ENCODE assay signal across 1 mouse cellular context in the genomic region with DNA sequence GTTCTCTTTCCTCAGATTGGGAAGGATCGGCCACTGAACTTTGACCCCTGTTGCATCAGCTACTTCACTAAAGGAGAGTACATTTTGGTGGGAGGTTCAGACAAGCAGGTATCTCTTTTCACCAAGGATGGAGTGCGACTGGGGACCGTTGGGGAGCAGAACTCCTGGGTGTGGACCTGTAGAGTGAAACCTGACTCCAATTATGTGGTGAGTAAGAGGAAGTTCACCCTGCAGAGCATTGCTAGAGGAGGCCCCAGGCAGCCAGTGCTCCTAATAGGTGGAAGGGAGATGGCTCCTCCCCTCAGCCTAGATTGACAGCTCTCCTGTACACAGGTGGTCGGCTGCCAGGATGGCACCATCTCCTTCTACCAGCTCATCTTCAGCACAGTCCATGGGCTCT.
TF ChIP-seq lines count a peak whose summit lies in the region.

No protein-coding gene starts in this region.

TF ChIP-seq in CH12.LX, 34 proteins besides CTCF, POLR2A, EP300 and RAD21 (continued from another document):
- TF ChIP-seq ETS1 (conservative IDR thresholded peaks at IDR 0.05; ENCODE audit: low read depth, low read length): no peak
- peak; percentile 83 for TF ChIP-seq TBP (conservative IDR thresholded peaks at IDR 0.05; ENCODE audit: low read depth, low read length)
- no peak for TF ChIP-seq MAFK (IDR thresholded peaks at IDR 0.05; ENCODE audit: insufficient replicate concordance, low read length)
- no peak for TF ChIP-seq USF2 (conservative IDR thresholded peaks at IDR 0.05; ENCODE audit: low read depth, low read length)
- TF ChIP-seq SIN3A (IDR thresholded peaks at IDR 0.05; ENCODE audit: low read length): no peak
- no peak for TF ChIP-seq CHD1 (IDR thresholded peaks at IDR 0.05; ENCODE audit: low read depth, low read length)
- TF ChIP-seq SMC3 (IDR thresholded peaks at IDR 0.05; ENCODE audit: low read depth, low read length): no peak
- TF ChIP-seq ZC3H11A (IDR thresholded peaks at IDR 0.05; ENCODE audit: low read depth, low read length): no peak
- TF ChIP-seq CHD2 (IDR thresholded peaks at IDR 0.05; ENCODE audit: low read length): no peak
- no peak for TF ChIP-seq ZKSCAN1 (IDR thresholded peaks at IDR 0.05; ENCODE audit: borderline replicate concordance, low read depth, low read length)
- no peak for TF ChIP-seq MXI1 (IDR thresholded peaks at IDR 0.05; ENCODE audit: low read depth, low read length)
- peak; percentile 57; the same call in 1 of the 2 replicates for TF ChIP-seq IRF4 (IDR thresholded peaks at IDR 0.05; ENCODE audit: low read depth, low read length)
- TF ChIP-seq MAZ (IDR thresholded peaks at IDR 0.05; ENCODE audit: low read depth, low read length): no peak
- TF ChIP-seq PAX5 (IDR thresholded peaks at IDR 0.05; ENCODE audit: low read length): no peak
- TF ChIP-seq E2F4 (IDR thresholded peaks at IDR 0.05; ENCODE audit: insufficient replicate concordance, low read depth, low read length): no peak
- no peak for TF ChIP-seq RCOR1 (conservative IDR thresholded peaks at IDR 0.05; ENCODE audit: low read depth, low read length)
- TF ChIP-seq BHLHE40 (IDR thresholded peaks at IDR 0.05; ENCODE audit: low read depth, low read length): no peak
- no peak for TF ChIP-seq JUND (conservative IDR thresholded peaks at IDR 0.05; ENCODE audit: low read depth, low read length)
- no peak for TF ChIP-seq UBTF (IDR thresholded peaks at IDR 0.05; ENCODE audit: low read depth, low read length)
- no peak for TF ChIP-seq MEF2A (IDR thresholded peaks at IDR 0.05; ENCODE audit: borderline replicate concordance, low read depth, low read length)
- no peak for TF ChIP-seq NRF1 (IDR thresholded peaks at IDR 0.05; ENCODE audit: low read depth, low read length)
- TF ChIP-seq ZMIZ1 (IDR thresholded peaks at IDR 0.05; ENCODE audit: low read depth, low read length): 0 out of 2 replicates have a peak, but pooled peaks have one; percentile 26
- TF ChIP-seq HCFC1 (IDR thresholded peaks at IDR 0.05; ENCODE audit: low read depth, low read length): peak; percentile 48
- TF ChIP-seq POLR2AphosphoS2 (IDR thresholded peaks at IDR 0.05; ENCODE audit: low read depth, low read length): no peak
- no peak for TF ChIP-seq ZNF384 (IDR thresholded peaks at IDR 0.05; ENCODE audit: low read depth, low read length)
- no peak for TF ChIP-seq USF1 (IDR thresholded peaks at IDR 0.05; ENCODE audit: low read depth, low read length)
- TF ChIP-seq KAT2A (IDR thresholded peaks at IDR 0.05; ENCODE audit: insufficient replicate concordance, low read length): no peak
- TF ChIP-seq JUN (IDR thresholded peaks at IDR 0.05; ENCODE audit: insufficient read depth, low read depth, low read length): no peak
- peak; percentile 50; the same call in 1 of the 2 replicates for TF ChIP-seq ELF1 (IDR thresholded peaks at IDR 0.05; ENCODE audit: low read depth, low read length)
